Mouse (Mus musculus) liver, embryonic 14.5 days (tissue): ENCODE measurements at regions not wholly inside any gene's neighbourhood (a gene's known extent, or its start where the extent isn't known, plus 50 kb on each side); places are given as distances from the start of the nearest gene placed in this dataset.

Source experiments
- ATAC-seq: fragments of 200-750 bp; cut with Nextera tagmentation; 2 replicates; pipeline ENCODE4 v1.8.0; 2017; ENCODE audit warnings: moderate number of reproducible peaks, mild to moderate bottlenecking, moderate library complexity; ENCODE audit not compliant: insufficient read depth
- DNase-seq, 3 experiments: peaks; one replicate each; pipeline ENCODE4 v3.0.0-alpha.2; 2012 to 2013; ENCODE audit warnings: low read depth in 3 of 3, low spot score in 3 of 3
- H3K27ac ChIP-seq: fragments of 300-500 bp; sonication (generic); 2 replicates; pipeline ENCODE4 v1.5.1; 2014; ENCODE audit warnings: moderate library complexity, mild to moderate bottlenecking, control low read depth, inconsistent platforms
- H3K27me3 ChIP-seq: fragments of 300-500 bp; sonication (generic); 2 replicates; pipeline ENCODE4 v1.6.1; 2014; ENCODE audit warnings: mild to moderate bottlenecking, low read length, moderate library complexity; ENCODE audit not compliant: control insufficient read depth, insufficient read depth
- H3K36me3 ChIP-seq: fragments of 300-500 bp; sonication (generic); replicated peaks from 2 replicates; pipeline ENCODE4 v1.6.1; 2014; ENCODE audit warnings: low read depth; ENCODE audit not compliant: control insufficient read depth, insufficient read depth
- H3K4me1 ChIP-seq, 2 experiments: fragments of 200-500 bp in 1 of 2; fragments of 300-500 bp in 1 of 2; sonication (generic) in 1 of 2; replicated peaks; 2 replicates each; pipeline ENCODE4 v1.6.1; 2012 to 2014; ENCODE audit warnings: antibody characterized with exemption in 1 of 2, inconsistent platforms in 1 of 2, low read length in 1 of 2; ENCODE audit not compliant: control insufficient read depth in 2 of 2, insufficient read depth in 2 of 2
- H3K4me2 ChIP-seq: fragments of 300-500 bp; sonication (generic); 2 replicates; pipeline ENCODE4 v1.6.1; 2014; ENCODE audit warnings: low read depth, mild to moderate bottlenecking, control low read depth, moderate library complexity
- H3K4me3 ChIP-seq, 2 experiments: fragments of 200-500 bp in 1 of 2; fragments of 300-500 bp in 1 of 2; sonication (generic) in 1 of 2; 2 replicates each; pipeline ENCODE4 v1.5.1; 2012 to 2014; ENCODE audit warnings: low read depth in 2 of 2, low read length in 2 of 2, mild to moderate bottlenecking in 2 of 2, control low read depth in 1 of 2, inconsistent platforms in 1 of 2, moderate library complexity in 1 of 2; ENCODE audit not compliant: insufficient read depth in 1 of 2
- H3K9ac ChIP-seq: fragments of 300-500 bp; sonication (generic); replicated peaks from 2 replicates; pipeline ENCODE4 v1.6.1; 2014; ENCODE audit warnings: mild to moderate bottlenecking, control low read depth, moderate library complexity
- H3K9me3 ChIP-seq: fragments of 300-500 bp; sonication (generic); 2 replicates; pipeline ENCODE4 v1.6.1; 2016; ENCODE audit warnings: low read length, mixed read lengths; ENCODE audit not compliant: control insufficient read depth
- CTCF ChIP-seq: IDR thresholded peaks from 2 replicates; pipeline ENCODE4 v1.5.1; 2016; ENCODE audit warnings: antibody characterized with exemption, low read depth, control low read depth
- EP300 ChIP-seq: IDR thresholded peaks from 2 replicates; pipeline ENCODE4 v1.6.1; 2016; ENCODE audit warnings: antibody characterized with exemption, low read depth
- WGBS: fragments of 180-500 bp; shearing (Covaris S2); extraction: QIAGEN DNeasy Blood & Tissue Kit; methylation state at CpG from one replicate; pipeline ENCODE4 v1.1.7; 2014; ENCODE audit not compliant: insufficient replicate concordance; 5-methylcytosine and 5-hydroxymethylcytosine counted together

GRCm38 (mm10) chr8:88417307-88418095 lies 55.5 kb upstream of the Brd7 start:
- no peaks in the 10 kb centered on the region for H3K9me3 ChIP-seq
- ATAC-seq (no peak), DNase-seq (no peak)
- no peak for TF ChIP-seq CTCF
- no peak for TF ChIP-seq EP300
- no peak overlapping the region for H3K27ac ChIP-seq
- no peak overlapping the region for H3K9ac ChIP-seq
- no peak overlapping the region for H3K4me2 ChIP-seq
- WGBS: 68% methylated on average over 13 of the region's 13 CpGs
- no peaks in the 10 kb centered on the region for H3K4me1 ChIP-seq
- H3K27me3 ChIP-seq: no peaks in the 10 kb centered on the region
- H3K4me3 ChIP-seq: no peak overlapping the region
- no peaks in the 10 kb centered on the region for H3K36me3 ChIP-seq

GRCm38 (mm10) chr8:88423264-88423663 lies 61.3 kb upstream of the Brd7 start:
- no peaks in the 10 kb centered on the region for H3K4me1 ChIP-seq
- no peak overlapping the region for H3K9ac ChIP-seq
- H3K27ac ChIP-seq: no peak overlapping the region
- DNase-seq (no peak), ATAC-seq (no peak)
- 53% methylated on average over 2 of the region's 2 CpGs for WGBS
- no peaks in the 10 kb centered on the region for H3K36me3 ChIP-seq
- TF ChIP-seq CTCF: no peak
- no peak for TF ChIP-seq EP300
- no peaks in the 10 kb centered on the region for H3K27me3 ChIP-seq
- H3K4me3 ChIP-seq: no peak overlapping the region
- H3K9me3 ChIP-seq: no peaks in the 10 kb centered on the region
- no peak overlapping the region for H3K4me2 ChIP-seq

GRCm38 (mm10) chr8:88428560-88428959 lies 66.6 kb upstream of the Brd7 start:
- Histone ChIP-seq H3K9ac (no peak overlapping the region), H3K9me3 (no peaks in the 10 kb centered on the region), H3K4me3 (no peak overlapping the region), H3K36me3 (no peaks in the 10 kb centered on the region), H3K27me3 (no peaks in the 10 kb centered on the region), H3K27ac (no peak overlapping the region), H3K4me2 (no peak overlapping the region), H3K4me1 (no peaks in the 10 kb centered on the region)
- ATAC-seq (no peak), DNase-seq (no peak)
- TF ChIP-seq CTCF (no peak), EP300 (no peak)
- WGBS: 66% methylated on average over 5 of the region's 5 CpGs

GRCm38 (mm10) chr8:88431389-88431788 lies 69.4 kb upstream of the Brd7 start:
- H3K9ac ChIP-seq: no peak overlapping the region
- no peaks in the 10 kb centered on the region for H3K4me1 ChIP-seq
- DNase-seq (no peak), ATAC-seq (no peak)
- H3K36me3 ChIP-seq: no peaks in the 10 kb centered on the region
- TF ChIP-seq CTCF (no peak), EP300 (no peak)
- H3K27ac ChIP-seq: no peak overlapping the region
- no peak overlapping the region for H3K4me3 ChIP-seq
- no peak overlapping the region for H3K4me2 ChIP-seq
- H3K9me3 ChIP-seq: no peaks in the 10 kb centered on the region
- no peaks in the 10 kb centered on the region for H3K27me3 ChIP-seq
- 48% methylated on average over 6 of the region's 6 CpGs for WGBS

- Histone ChIP-seq H3K36me3 (no peaks in the 10 kb centered on the region), H3K27ac (no peak overlapping the region), H3K27me3 (no peaks in the 10 kb centered on the region; the same call in 1 of the 2 replicates), H3K4me2 (no peak overlapping the region), H3K4me3 (no peak overlapping the region), H3K9me3 (no peaks in the 10 kb centered on the region), H3K9ac (no peak overlapping the region), H3K4me1 (no peaks in the 10 kb centered on the region)
- TF ChIP-seq EP300 (no peak), CTCF (no peak)
- DNase-seq (no peak), ATAC-seq (no peak)
- WGBS: 49% methylated on average over 2 of the region's 2 CpGs
Observed at GRCm38 (mm10) chr8:88435686-88436085, 73.7 kb upstream of the Brd7 start.
